In genomic region chr4:120831472-120831871, GRCm38 (mm10) we compare ENCODE assay signal across 8 mouse cellular contexts. TPM values are rescaled to one million over a fixed set of nuclear protein-coding genes. Genes with fewer than 3 reads are reported as not detected.
DNase-seq lines count a peak whose midpoint lies in the region; ATAC-seq and TF ChIP-seq lines count a peak whose summit lies in the region.

Gene Nfyc (minus strand): TSS chr4:120831572.

- H3K27ac ChIP-seq in cortical plate, adult 2 months (ENCODE audit: insufficient read depth, low read length) = no peak within 1 kb of the TSS
- no peak within 1 kb of the TSS for H3K27ac ChIP-seq in heart, embryonic 12.5 days (ENCODE audit: poor library complexity, severe bottlenecking)

- WGBS in lung, adult 2 months = 86% methylated on average over 4 of the region's 4 CpGs
- WGBS in heart, embryonic 12.5 days = 83% methylated on average over 4 of the region's 4 CpGs

- no peaks in the 10 kb centered on the region for H3K9me3 ChIP-seq in heart, embryonic 12.5 days (replicated peaks)

- ATAC-seq in heart, embryonic 12.5 days (ENCODE audit: insufficient number of reproducible peaks, low FRiP score) = no peak
- no peak for ATAC-seq in monocyte, adult 5-6 weeks (replicated peaks; ENCODE audit: insufficient number of reproducible peaks, low FRiP score, low TSS enrichment, poor library complexity, severe bottlenecking)

- H3K27me3 ChIP-seq in heart, embryonic 12.5 days (replicated peaks) = no peaks in the 10 kb centered on the region

- intact Hi-C loops in left cerebral cortex, postnatal 10 days (cut with DNase I) = no loop called here

- DNase-seq in lung, adult 2 months = no peak
- no peak for DNase-seq in lung, postnatal 4 days
- no peak for DNase-seq in left cerebral cortex, postnatal 10 days (ENCODE audit: extremely low spot score in 1 of 2, low spot score in 2 of 2)
- DNase-seq in MN1 (ENCODE audit: low spot score) = no peak
- DNase-seq in embryo, embryonic 10.5 days (ENCODE audit: low spot score) = no peak

- H3K36me3 ChIP-seq in heart, embryonic 12.5 days = no peaks in the 10 kb centered on the region

- TF ChIP-seq CTCF in lung, adult 2 months (IDR thresholded peaks at IDR 0.05; ENCODE audit: insufficient read depth, low read length) = no peak
- TF ChIP-seq CTCF in cortical plate, adult 2 months (IDR thresholded peaks at IDR 0.05; ENCODE audit: extremely low read depth, insufficient read depth, low read length) = no peak

- no peaks in the 10 kb centered on the region; the same call in 1 of the 2 replicates for H3K4me1 ChIP-seq in lung, adult 2 months (ENCODE audit: control insufficient read depth, insufficient read depth, low read length)
- no peaks in the 10 kb centered on the region for H3K4me1 ChIP-seq in cortical plate, adult 2 months (ENCODE audit: control insufficient read depth, insufficient read depth, low read length)
- no peaks in the 10 kb centered on the region for H3K4me1 ChIP-seq in heart, embryonic 12.5 days (replicated peaks)

- no peak for TF ChIP-seq POLR2A in lung, adult 2 months (IDR thresholded peaks at IDR 0.05; ENCODE audit: borderline replicate concordance, extremely low read depth, low read depth, low read length)
- no peak for TF ChIP-seq POLR2A in cortical plate, adult 2 months (IDR thresholded peaks at IDR 0.05; ENCODE audit: extremely low read depth, insufficient read depth, low read length)

- no peak within 1 kb of the TSS for H3K9ac ChIP-seq in heart, embryonic 12.5 days

- no peak within 1 kb of the TSS for H3K4me3 ChIP-seq in lung, adult 2 months (replicated peaks; ENCODE audit: extremely low read depth, low read depth, low read length)
- H3K4me3 ChIP-seq in cortical plate, adult 2 months (ENCODE audit: insufficient read depth, low read length) = no peak within 1 kb of the TSS
- H3K4me3 ChIP-seq in heart, embryonic 12.5 days = no peak within 1 kb of the TSS

- H3K4me2 ChIP-seq in heart, embryonic 12.5 days = no peak within 1 kb of the TSS

RNA-seq across cellular contexts. Expression of gene Nfyc, which starts in this region (rescaled TPM):
- polyA plus RNA-seq in lung, adult 2 months (2012; rRNA removed) = 120 and 143 TPM in 2 replicates
- 87.5 and 88.5 TPM in 2 replicates for polyA plus RNA-seq in cortical plate, adult 2 months (2012; rRNA removed)
- polyA plus RNA-seq in heart, embryonic 12.5 days (2016; fragmentation: Nextera tagmentation; extraction: Ambion mirVana) = 102 and 108 TPM in 2 replicates
- 10 to 100 TPM; 43.8 to 47.9 TPM for total RNA-seq in left cerebral cortex, postnatal 10 days (2021)
- total RNA-seq in monocyte, adult 5-6 weeks (2017) = 46.7 to 97.0 TPM (median 77.6 TPM) in 3 replicates
